Mouse (Mus musculus): ENCODE results near the gene Fyco1.

- TF ChIP-seq POLR2A (IDR thresholded peaks at IDR 0.05; ENCODE audit: insufficient read depth, low read depth, low read length) (peak; percentile 34; the same call in 1 of the 2 replicates), EP300 (IDR thresholded peaks at IDR 0.05; ENCODE audit: insufficient read depth, low read depth, low read length) (0 out of 2 replicates have a peak, but pooled peaks have one; percentile 39), CTCF (IDR thresholded peaks at IDR 0.05) (no peak)
These were observed 1.0 kb downstream of the Fyco1 start for GRCm38 (mm10) chr9:123850705-123851061.

All from heart, adult 2 months (tissue).